Mouse (Mus musculus) left cerebral cortex, adult 8-10 months (tissue): Measurements from ENCODE around the gene Wnt10a. TPM values are rescaled to one million over a fixed set of nuclear protein-coding genes. Genes with fewer than 3 reads are reported as not detected.
A peak's percentile ranks its signal among the peaks of the same experiment; 100 is the strongest.

ENCODE experiments used
- DNase-seq, 2 experiments: peaks; one replicate each; pipeline ENCODE4 v3.0.0; 2022; ENCODE audit warnings: low spot score in 2 of 2
- total RNA-seq, 4 experiments: library from RNA; stranded (reverse); gene quantifications; 2 replicates each; pipeline ENCODE4 v1.2.4; 2022

The Wnt10a gene
- total RNA-seq, 4 experiments from 2014 or later = 11.0 to 11.8 (median 11.2) TPM

DNA sequence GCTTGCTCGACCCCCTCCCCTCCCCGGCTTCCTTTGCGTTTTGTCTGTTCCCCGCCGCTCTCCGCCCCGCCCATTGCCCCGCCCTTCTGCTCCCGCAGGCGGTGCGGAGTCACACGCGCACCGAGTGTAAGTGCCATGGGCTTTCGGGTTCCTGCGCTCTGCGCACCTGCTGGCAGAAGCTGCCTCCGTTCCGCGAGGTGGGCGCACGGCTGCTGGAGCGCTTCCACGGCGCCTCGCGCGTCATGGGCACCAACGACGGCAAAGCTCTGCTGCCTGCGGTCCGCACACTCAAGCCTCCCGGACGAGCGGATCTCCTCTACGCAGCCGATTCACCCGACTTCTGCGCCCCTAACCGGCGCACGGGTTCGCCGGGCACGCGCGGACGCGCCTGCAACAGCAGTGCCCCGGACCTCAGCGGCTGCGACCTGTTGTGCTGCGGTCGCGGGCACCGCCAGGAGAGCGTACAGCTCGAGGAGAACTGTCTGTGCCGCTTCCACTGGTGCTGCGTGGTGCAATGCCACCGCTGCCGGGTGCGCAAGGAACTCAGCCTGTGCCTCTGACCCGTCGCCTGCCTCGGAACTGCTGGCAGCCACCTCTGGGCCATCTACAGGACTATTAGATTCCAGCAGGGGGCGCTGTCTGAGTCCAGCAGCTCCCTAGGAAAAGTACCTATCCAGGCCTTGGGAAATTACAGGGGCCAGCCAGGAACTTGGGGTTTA is 7.1 kb upstream of the Wnt10a start:
- DNase-seq = no peak

DNA sequence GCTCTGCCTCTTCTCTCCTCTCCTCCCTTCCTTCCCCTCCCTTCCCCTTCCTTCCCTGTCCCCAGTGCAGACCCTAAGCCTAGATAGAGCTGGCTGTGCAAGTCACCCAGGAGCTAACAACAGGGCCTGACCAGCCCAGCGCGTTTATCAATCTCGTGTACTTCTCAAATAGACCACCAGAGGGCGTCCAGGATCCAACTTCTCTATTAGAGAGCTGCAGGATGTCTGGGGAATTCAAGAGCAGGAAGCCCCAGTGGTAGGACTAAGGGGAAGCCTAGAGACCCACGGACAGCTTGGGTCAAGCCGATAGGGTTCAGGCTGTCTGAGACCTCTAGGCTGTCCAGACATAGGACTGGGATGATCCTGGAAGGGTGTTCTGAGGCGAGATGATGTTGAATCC is 3.5 kb upstream of the Wnt10a start:
- no peak for DNase-seq

DNA sequence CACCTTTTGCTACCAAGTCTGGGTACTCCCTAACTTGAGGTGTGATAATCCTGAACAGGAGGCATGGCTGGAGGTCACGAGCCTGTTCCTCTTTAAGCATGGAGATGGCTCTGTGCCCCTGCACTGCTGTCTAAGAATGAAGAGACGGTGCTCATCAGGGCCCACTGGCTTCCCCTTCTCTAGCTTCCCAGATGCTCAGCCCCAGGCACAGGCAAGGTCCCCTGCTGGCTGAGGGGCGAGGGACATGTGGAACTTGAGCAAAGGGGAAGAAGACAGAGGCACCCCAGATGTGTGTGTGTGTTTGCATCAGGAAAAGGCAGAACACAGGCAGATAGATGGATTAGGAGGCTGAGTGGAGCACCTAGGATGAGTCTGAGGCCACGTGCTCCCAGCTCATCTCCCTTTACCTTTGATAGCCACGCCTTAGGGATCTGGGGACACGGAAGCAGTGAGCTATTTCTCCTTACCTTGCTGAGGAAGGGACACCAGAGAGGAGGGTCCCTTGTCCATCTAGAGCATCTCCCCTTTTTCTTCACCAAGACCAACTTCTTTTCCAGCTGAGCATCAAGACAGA is 2.6 kb upstream of the Wnt10a start:
- no peak for DNase-seq

DNA sequence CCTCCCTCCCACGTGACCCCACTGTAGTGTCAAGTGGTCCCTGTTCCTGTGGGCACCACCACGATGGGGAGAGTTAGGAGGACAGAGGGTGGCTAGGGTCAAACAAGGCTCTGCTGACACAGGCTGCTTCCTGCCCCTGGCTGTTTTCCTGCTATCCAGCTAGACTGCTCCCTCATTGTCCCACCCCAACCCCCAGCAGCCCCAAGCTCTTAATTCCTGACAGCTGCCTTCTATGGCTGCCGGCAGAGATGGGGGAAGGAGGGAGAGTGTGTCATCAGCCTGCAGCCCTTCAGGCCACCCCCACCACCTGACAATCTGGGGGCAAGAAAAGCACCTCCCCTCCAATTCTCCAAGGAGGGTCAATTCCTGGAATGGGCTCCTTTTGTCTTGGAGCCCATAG is 1.2 kb upstream of the Wnt10a start:
- no peak for DNase-seq

DNA sequence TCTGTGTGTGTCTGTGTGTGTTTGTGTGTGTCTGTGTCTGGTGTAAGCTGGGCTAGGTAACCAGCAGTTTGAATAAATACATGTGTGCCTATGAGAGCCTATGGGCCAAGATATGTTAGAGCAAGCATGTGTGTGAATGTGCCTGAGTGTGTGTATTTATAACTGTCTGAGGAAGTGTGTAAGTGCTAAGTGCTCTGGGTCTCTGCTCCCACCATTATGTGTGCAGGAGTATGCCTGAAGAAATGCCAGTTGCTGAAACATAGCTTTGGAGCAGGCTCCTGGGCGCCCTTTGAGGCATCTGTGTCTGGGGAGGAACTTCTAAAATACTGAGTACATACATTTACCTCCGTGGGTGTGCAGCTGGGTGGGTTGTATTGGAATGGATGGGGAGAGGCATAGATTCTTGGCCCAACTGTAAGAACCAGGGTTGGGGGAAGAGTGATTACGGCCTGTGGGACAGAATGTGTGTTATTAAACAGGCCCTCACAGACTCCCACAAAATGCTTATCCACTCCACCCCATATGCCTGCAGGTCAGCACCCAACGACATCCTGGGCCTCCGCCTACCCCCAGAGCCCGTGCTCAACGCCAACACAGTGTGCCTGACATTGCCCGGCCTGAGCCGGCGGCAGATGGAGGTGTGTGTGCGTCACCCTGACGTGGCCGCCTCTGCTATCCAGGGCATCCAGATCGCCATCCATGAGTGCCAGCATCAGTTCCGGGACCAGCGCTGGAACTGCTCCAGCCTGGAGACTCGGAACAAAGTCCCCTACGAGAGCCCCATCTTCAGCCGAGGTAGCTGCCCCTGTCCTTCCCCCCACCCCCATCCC is 1.7 kb downstream of the Wnt10a start:
- DNase-seq = no peak

DNA sequence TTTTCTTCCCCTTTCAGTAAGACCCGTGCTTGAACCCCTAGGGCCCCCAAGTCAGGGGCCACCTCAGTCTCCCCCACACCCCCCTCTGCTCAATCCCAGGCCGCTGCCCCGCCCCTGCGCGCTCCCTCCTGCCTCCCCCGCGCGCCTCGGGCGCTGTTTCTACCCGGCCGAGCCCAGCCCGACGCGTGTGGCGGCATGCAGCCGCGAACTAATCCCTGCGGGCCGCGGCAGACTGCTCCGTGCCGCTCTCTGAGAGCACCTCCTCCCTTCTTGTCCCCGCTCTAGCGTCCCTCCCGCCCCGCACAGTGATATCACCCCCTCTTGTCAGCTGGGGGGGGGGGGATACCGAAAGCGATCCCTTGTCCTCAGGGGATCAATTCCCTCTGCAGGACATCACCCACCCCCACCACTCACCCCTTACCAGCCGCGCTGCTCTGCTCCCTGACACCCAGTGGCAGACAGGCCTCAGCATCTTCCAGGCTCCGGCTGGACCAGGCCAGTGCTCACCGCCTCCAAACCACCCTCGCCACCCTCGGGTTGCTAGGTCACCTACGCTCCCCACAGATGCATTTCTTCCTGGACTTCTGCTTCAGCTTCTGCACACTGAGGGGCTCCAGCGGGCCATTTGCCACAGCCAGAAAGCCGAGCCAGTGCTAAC is 3.3 kb downstream of the Wnt10a start:
- no peak for DNase-seq

DNA sequence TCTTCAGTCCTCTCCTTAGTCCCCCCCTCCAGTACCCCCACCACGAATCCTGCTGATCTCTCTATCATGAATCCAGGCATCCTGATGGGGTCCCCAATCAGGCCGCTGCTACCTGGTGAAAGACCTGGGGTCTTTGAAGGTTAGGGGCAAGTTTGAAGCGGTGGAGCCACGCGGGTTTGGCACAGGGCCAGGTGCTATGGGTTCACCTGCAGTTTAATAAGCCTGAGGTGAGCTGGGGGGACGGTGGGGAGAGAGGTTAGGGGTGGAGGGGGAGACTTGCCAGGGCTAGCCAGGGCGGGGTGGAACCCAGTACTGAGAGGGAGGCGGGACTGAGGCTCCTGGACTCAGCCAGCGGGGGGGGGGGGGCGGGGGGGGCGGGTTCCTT is 3.8 kb downstream of the Wnt10a start:
- no peak for DNase-seq

DNA sequence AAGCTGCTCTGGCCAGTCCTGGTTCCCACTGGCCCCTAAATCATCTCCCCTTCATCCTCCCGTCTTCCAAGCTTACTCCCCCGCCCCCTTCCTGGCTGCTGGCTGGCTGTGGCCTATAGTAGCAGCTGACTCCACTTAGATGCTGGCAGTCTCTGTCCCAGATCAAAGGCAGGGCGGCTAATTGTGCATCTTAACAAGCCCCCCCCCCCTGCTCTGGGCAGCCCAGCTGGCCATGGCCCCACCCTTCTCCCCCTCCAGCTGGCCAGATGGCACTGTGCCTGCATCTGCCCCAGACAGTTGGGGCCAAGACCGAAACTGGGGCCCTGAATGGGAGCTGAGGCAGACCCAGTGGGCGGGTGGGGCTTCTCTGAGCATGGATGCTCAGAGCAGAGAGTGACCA is 6.1 kb downstream of the Wnt10a start:
- DNase-seq = no peak

DNA sequence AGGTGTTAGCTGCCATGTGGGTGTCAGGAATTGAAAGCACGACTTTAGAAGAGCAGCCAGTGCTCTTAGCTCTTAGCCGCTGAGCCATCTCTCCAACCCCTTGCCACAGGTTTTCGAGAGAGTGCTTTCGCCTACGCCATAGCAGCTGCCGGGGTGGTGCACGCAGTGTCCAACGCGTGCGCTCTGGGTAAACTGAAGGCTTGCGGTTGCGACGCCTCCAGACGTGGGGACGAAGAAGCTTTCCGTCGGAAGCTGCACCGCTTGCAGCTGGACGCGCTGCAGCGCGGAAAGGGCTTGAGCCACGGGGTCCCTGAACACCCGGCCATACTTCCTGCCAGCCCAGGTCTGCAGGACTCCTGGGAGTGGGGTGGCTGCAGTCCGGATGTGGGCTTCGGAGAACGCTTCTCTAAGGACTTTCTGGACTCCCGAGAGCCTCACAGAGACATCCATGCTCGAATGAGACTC is 9.1 kb downstream of the Wnt10a start:
- DNase-seq = peak in 1 of 2 experiments; percentile 63

DNA sequence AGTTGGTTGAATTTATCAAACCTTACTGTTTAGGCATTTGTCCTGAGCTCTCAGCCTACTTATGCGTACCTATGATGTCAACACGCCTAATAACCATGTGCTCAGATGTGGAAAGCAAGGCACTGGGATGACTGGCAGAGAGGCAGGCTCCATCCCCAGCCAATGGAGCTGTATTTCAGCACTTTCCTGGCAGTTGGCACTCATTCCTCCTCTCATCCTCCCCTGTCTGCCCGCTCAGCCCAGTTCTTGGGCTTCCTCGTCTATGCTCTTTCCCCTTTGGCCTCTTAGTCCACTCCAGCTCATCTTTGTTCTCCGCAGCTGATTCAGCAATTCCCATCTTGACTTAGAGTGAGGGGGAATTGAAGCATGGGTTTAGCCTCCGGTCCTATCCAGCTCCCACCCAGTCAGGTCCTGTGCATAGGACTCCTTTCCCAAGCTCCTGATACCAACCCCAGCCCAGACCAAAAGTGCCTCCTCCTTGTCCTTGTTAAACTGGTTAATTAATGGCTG is 10.4 kb downstream of the Wnt10a start:
- no peak for DNase-seq

DNA sequence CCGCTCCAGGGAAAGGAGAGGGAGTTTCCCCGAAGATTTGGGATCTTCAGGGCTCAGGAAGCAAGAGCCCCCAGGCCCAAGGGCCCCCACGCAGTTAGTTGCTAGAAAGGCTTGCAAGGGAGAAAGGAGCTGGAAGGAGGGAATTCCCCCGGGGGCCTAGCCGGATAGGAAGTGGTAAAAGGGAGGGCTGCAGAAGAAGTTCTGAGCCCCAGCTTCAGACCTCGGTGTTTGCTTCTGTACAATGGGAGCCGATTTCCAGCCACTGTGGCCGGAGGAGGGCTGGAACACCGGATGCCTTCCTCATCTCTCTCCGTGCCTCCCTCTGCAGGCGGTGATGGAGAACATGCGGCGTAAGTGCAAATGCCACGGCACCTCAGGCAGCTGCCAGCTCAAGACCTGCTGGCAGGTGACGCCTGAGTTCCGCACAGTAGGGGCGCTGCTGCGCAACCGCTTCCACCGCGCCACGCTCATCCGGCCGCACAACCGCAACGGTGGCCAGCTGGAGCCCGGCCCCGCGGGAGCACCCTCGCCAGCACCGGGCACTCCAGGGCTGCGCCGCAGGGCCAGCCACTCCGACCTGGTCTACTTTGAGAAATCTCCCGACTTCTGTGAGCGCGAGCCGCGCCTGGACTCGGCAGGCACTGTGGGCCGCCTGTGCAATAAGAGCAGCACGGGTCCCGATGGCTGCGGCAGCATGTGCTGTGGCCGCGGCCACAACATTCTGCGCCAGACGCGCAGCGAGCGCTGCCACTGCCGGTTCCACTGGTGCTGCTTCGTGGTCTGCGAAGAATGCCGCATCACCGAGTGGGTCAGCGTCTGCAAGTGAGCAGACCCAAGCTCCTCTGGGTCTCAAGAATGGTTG is 11.7 kb downstream of the Wnt10a start:
- DNase-seq = peak; percentile 60 to 68

DNA sequence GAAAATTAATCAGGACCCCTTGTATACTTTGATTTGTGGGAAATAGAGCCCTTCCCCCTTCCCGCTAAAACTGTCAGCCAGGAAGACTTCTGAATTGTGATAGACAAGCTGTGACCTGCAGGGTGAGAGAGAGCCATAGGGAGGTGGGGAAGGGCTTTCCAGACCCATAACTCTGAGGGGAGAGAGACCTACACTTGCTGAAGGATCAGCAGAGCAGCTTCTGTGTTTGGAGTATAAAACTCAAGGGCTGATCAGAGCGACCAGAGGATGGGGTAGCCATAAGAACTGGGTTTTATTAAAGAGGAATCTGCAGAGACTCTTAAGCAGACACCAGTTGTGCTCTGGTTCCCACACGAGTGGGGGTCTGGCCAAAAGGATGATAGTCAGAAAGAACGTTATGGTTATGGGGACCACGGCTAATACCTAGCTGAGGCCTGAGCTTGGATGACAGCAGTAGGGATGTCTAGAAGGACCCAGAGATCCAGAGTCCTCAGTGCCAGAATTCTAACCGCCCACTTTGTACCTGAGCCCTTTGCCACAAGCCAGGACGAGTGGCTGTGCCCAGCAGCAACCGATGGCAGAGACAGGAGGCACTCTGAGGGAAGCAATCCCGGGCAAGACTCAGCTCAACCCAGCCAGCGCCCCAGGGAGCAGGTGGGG is 13.0 kb downstream of the Wnt10a start:
- DNase-seq = no peak

DNA sequence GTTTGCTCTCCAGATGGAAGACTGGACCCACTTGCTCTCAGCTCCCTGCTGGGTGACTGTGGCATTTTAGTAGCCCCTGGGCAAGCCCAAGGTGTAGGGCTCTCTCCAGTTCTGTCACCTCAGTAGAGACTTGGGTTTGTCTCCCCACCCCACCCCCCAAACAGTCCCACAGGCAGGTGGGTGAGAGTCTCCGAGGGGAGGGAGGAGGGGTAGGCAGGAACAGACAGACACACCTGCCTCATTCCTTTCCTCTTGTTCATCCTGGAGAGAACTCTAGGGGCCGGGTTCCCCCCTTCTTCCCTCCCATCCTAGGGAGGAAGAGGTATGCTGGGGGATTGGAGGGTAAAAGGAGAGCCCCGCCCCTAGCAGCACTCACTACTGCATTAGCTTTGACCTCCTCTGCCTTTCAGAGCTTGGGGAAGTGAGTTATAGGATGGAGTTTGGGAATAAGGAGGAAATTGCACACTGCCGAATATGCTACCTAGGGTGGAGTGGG is 14.1 kb downstream of the Wnt10a start:
- no peak for DNase-seq

DNA sequence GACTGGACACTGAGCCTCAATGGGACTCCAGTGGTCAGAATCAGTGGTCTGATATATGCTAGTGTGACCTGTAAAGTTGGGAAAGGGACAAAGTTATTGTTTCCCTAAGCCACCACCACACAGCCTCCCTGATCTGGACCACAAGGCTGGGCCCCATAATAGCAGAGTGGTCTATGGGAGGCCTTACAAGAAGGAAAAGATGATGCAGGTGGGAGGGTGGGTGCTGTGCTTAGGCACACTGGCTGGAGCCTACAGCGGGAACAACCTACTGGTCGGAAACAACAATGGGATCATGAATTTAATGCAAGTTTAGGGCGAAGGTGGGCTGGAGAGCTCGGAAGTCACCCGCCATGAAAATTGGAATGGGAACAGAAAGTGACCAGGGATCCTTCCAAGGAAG is 14.5 kb downstream of the Wnt10a start:
- DNase-seq = no peak

DNA sequence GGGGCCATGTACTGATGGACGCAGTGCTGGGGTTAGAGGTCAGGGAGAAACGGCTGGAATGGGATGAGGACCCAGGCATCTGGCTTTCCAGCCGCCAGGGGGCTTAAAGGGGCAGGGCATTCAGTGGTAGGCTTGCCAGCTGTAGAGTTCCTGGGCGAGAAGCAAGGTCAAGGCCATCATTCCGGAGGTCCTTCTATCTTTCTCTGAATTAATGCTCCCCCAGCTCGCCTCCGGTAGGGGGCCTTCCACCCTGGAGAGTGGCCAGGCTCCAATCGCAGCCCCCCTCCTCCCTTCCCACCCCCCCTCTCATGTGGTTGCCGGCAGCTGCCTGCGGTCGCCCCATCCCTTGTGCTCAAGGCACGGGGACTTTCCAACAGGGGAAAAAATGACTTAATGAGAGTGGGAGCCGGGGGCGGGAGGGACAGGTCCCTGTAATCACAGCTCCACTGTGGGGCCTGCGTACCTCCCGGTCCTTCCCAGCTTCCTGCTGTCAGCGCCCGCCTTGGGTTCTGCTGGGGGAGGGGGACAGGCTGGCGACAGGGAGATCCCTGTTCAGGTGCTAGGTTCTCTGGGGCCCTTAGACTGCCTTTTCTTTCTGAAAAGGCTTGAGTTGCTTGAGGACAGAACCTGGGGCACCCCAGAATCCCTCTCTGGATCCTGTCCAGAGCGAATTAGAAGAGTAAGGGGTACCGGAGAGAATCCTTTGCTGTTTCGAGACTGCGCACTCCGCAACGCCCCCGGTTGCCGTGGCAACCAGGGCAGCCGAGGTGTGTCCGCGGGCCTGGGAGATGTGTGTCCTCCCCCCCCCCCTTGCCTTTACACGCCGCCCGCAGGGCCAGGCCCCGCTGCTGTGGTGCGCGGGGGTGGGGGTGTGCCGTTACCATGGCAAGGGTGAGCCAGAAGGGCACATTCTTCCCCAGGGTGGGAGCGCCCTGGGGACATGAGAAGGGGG is 15.3 kb downstream of the Wnt10a start:
- peak in 1 of 2 experiments; percentile 80 for DNase-seq

DNA sequence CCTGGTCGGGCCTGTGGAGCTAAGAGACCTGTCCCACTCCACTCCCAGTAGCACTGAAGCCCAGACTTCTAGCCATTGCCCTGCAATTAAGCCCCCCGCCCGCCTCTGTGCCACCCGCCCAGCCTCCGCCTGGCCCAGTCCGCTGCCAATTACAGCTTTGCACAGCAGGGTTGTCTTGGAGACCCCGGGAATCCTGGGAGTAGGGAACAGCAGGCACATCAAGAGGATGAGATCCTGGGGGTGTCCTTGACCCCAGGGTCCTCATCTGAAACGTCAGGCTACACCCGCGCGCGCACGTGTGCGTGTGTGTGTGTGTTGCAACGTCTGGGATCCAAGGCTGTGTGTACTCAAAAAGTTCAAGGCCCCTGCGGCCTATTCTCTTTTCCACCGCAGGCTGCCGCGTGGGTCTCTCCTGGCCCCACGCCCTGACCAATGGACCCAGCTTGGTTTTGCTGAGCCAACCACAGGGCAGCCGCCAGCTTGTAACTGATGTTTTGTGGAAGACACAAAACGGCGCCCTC is 16.3 kb downstream of the Wnt10a start:
- no peak for DNase-seq

DNA sequence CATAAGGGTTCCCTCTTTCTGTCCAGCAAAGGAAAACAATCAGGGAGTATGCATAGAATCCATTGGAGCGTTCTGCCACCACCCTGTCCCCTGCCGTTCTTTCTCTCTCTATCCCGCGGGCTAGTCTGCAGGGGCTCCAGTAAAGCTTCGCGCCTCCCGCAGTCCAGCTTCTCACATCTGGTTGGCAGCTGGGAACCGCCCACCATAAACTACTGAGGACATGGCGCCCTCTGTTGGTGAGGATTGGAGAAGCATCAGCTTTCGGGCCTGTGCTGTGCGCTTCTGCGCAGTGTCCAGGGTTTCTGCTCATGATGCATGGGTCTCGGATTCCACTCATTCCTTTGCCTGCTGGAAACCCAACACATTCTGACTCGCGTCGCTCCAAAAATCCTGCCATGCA is 16.8 kb downstream of the Wnt10a start:
- DNase-seq = peak; percentile 84 to 94

DNA sequence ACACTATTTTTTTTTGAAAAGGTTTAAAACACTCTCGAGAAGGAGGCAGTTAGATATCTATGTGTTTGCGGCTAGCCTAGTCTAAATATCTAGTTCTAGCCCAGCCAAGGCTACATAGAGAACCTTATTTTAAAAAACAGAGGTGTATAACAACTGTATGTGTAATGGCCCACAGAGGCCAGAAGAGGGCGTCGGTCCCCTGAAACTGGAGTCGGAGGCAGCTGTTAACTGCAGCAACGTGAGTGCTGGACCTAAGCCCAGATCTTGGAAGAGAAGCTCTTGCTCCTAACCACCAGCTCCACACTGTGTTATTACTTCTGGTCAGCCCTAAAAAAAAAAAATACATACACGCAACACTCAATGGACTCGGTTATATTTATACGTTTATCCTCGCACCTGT is 17.7 kb downstream of the Wnt10a start:
- no peak for DNase-seq
